Mouse (Mus musculus) megakaryocyte, embryonic 14.5 days (primary cell): ENCODE measurements at regions not wholly inside any gene's neighbourhood (a gene's known extent, or its start where the extent isn't known, plus 50 kb on each side); places are given as distances from the start of the nearest gene placed in this dataset.
"Not testable (repeated sequence)": the region's sequence is repeated elsewhere in the genome, so short reads cannot be mapped to it uniquely, and the experiment has no call there.

Experiments used
- FLI1 ChIP-seq: IDR thresholded peaks from 2 replicates; pipeline ENCODE4 v1.6.1; 2012; ENCODE audit warnings: low read length, inconsistent platforms, mixed read lengths
- GATA1 ChIP-seq: IDR thresholded peaks from 3 replicates; pipeline ENCODE4 v1.6.1; 2012; ENCODE audit warnings: mixed read lengths, low read length, inconsistent platforms, borderline replicate concordance

DNA sequence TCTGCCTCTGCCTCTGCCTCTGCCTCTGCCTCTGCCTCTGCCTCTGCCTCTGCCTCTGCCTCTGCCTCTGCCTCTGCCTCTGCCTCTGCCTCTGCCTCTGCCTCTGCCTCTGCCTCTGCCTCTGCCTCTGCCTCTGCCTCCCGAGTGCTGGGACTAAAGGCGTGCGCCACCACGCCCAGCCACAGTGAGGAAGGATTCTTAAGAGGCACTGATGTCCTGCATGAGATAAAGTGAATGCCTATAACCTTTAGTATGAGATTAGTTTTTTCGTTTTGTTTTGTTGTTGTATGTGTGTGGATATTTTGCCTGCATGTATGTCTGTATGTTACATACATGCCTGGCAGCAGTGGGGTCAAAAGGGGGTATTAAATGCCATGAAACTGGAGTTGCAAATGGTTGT, 63.2 kb downstream of the Hlx start:
- TF ChIP-seq GATA1, FLI1: not testable (repeated sequence)
